Mouse (Mus musculus): ENCODE results near the gene Fbxo3. TPM values are rescaled to one million over a fixed set of nuclear protein-coding genes. Genes with fewer than 3 reads are reported as not detected.

Fbxo3 gene
- total and polyA plus RNA-seq, 2 experiments = 32.5 to 95.9 TPM

DNA sequence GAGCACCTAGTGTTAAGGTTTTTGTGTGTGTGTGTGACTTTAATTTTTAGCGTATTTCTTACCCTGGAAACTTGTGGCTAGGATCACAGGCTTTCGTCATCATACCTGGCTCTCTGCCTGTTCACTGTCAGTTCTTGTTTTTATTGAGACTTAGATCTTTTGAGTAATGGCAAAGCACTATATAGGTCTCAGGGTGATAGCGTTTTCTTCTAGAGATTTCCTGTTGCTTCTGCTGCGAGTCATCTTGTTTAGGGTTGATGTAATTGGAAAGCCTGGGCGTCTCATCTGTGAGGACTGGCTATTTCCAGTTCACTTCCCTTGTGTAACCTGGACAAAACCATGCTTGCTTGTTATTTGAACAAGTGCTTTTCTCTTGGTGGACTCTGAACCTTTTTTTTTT, 14.1 kb downstream of the Fbxo3 start:
- Histone ChIP-seq H3K4me3 (ENCODE audit: insufficient read depth, low read depth, low read length) (no peak overlapping the region), H3K79me2 (ENCODE audit: control insufficient read depth, insufficient read depth, low read length) (peaks cover 5% of the 10 kb centered on the region; the same call in 1 of the 2 replicates), H3K27me3 (ENCODE audit: control insufficient read depth, insufficient read depth, low read length) (no peaks in the 10 kb centered on the region), H3K27ac (replicated peaks; ENCODE audit: insufficient read depth, low read depth, low read length) (peak overlapping the region; percentile 7; the same call in 1 of the 2 replicates), H3K9ac (ENCODE audit: low read depth, low read length) (no peak overlapping the region; the same call in 1 of the 2 replicates), H3K36me3 (ENCODE audit: control insufficient read depth, insufficient read depth, low read length) (peaks cover 40% of the 10 kb centered on the region), H3K4me1 (ENCODE audit: control insufficient read depth, insufficient read depth, low read length) (peaks cover 17% of the 10 kb centered on the region; the same call in 1 of the 2 replicates)
- no peak for TF ChIP-seq POLR2A (IDR thresholded peaks at IDR 0.05; ENCODE audit: extremely low read depth, insufficient read depth, low read length)
- TF ChIP-seq CTCF (IDR thresholded peaks at IDR 0.05; ENCODE audit: low read depth, low read length) = no peak
- DNase-seq (ENCODE audit: extremely low read depth, low read depth, low spot score) = peak; percentile 85
- 7% methylated on average over 5 of the region's 5 CpGs for WGBS

DNA sequence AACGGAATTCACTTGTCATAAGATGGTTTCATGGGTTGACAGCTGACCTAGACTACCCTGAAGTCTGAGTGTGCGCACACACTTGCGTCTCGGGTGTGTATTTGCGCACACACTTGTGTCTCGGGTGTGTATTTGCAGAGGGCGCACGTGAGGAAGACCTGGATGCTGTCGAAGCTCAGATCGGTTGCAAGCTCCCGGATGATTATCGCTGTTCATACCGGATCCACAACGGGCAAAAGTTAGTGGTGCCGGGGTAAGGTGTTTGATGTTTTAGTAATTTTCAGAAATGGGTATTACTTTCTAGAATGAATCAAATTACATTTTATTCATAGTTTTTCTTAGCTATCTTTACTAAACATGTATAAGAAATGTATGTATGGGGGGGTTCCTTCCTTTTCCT, 15.2 kb downstream of the Fbxo3 start:
- H3K4me3 ChIP-seq (ENCODE audit: insufficient read depth, low read depth, low read length) = no peak overlapping the region
- H3K27me3 ChIP-seq (ENCODE audit: control insufficient read depth, insufficient read depth, low read length) = no peaks in the 10 kb centered on the region
- TF ChIP-seq CTCF (IDR thresholded peaks at IDR 0.05; ENCODE audit: low read depth, low read length) (no peak), POLR2A (IDR thresholded peaks at IDR 0.05; ENCODE audit: extremely low read depth, insufficient read depth, low read length) (no peak)
- peaks cover 17% of the 10 kb centered on the region; the same call in 1 of the 2 replicates for H3K4me1 ChIP-seq (ENCODE audit: control insufficient read depth, insufficient read depth, low read length)
- no peak overlapping the region for H3K9ac ChIP-seq (ENCODE audit: low read depth, low read length)
- peaks cover 5% of the 10 kb centered on the region; the same call in 1 of the 2 replicates for H3K79me2 ChIP-seq (ENCODE audit: control insufficient read depth, insufficient read depth, low read length)
- 91% methylated on average over 15 of the region's 15 CpGs for WGBS
- H3K27ac ChIP-seq (replicated peaks; ENCODE audit: insufficient read depth, low read depth, low read length) = no peak overlapping the region
- DNase-seq (ENCODE audit: extremely low read depth, low read depth, low spot score) = no peak
- peaks cover 36% of the 10 kb centered on the region for H3K36me3 ChIP-seq (ENCODE audit: control insufficient read depth, insufficient read depth, low read length)

DNA sequence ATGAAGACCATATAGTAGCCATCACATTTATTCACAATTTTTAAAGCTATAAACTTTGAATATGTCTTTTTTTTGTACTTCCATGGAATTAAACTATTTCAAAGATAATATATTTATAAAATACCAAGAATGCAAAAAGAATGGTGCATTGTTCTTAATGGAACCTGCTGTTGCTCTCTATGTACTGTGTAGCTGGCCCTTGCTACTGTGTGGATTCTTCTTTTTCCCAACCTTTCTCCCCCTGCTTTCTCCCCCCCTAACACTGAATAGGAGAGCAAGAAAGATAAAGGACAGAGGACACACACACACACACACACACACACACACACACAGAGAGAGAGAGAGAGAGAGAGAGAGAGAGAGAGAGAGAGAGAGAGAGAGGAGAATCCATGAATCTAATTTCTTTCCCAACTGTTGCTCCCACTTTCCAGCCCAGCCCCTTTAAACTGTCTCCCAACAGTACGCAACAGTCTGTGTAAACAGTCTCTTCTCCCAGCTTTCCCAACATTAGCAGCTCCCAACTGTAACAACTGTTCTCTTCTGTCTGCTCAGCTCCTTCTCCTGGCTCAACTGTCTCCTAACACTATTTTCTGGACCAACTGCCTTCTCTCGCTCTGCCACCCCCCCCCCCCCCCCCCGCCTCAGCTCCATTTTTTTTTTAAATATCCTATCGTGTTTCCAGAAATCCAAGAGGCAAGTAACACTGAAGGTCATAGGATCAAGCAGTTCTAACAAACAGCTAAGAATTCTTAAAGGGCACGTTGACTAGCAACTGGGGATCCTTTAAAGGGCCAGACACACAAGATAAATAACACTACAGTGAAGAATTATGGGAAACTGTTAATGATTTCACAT, 16.3 kb downstream of the Fbxo3 start:
- peaks cover 41% of the 10 kb centered on the region for H3K36me3 ChIP-seq (ENCODE audit: control insufficient read depth, insufficient read depth, low read length)
- peak; percentile 55 for DNase-seq (ENCODE audit: extremely low read depth, low read depth, low spot score)
- no peaks in the 10 kb centered on the region for H3K27me3 ChIP-seq (ENCODE audit: control insufficient read depth, insufficient read depth, low read length)
- peaks cover 8% of the 10 kb centered on the region; the same call in 1 of the 2 replicates for H3K79me2 ChIP-seq (ENCODE audit: control insufficient read depth, insufficient read depth, low read length)
- H3K9ac ChIP-seq (ENCODE audit: low read depth, low read length) = no peak overlapping the region
- peaks cover 17% of the 10 kb centered on the region; the same call in 1 of the 2 replicates for H3K4me1 ChIP-seq (ENCODE audit: control insufficient read depth, insufficient read depth, low read length)
- 20% methylated on average over 5 of the region's 5 CpGs for WGBS
- no peak overlapping the region for H3K4me3 ChIP-seq (ENCODE audit: insufficient read depth, low read depth, low read length)
- TF ChIP-seq POLR2A (IDR thresholded peaks at IDR 0.05; ENCODE audit: extremely low read depth, insufficient read depth, low read length) (no peak), CTCF (IDR thresholded peaks at IDR 0.05; ENCODE audit: low read depth, low read length) (no peak)
- 0 out of 2 replicates have a peak overlapping the region, but pooled peaks have one; percentile 29 for H3K27ac ChIP-seq (replicated peaks; ENCODE audit: insufficient read depth, low read depth, low read length)

DNA sequence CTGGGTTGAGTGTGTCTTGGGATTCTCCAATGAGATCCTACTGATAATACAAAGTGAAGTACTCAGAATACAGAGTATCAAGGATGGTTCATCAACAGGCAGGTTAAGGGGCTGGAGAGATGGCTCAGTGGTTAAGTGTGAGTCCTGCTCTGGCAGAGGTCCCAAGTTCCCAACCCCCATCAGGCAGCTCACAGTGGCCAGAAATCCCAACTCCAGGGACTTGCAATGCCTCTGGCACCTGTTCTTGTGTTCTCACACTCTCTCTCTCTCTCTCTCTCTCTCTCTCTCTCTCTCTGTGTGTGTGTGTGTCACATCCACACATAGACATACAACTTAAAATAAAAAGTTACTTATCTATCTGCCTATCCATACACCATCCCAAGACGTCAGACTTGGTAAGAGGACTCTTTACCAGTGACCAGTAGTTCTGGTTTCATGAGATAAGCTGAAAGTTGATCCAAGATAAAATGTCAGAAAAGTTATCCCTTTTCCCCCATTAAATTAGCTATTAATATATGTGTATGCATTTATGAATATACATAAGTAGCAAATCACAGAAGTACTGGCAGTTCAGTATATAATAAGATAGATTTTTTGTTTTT, 17.1 kb downstream of the Fbxo3 start:
- Histone ChIP-seq H3K9ac (ENCODE audit: low read depth, low read length) (no peak overlapping the region), H3K27ac (replicated peaks; ENCODE audit: insufficient read depth, low read depth, low read length) (no peak overlapping the region), H3K36me3 (ENCODE audit: control insufficient read depth, insufficient read depth, low read length) (peaks cover 43% of the 10 kb centered on the region), H3K79me2 (ENCODE audit: control insufficient read depth, insufficient read depth, low read length) (peaks cover 8% of the 10 kb centered on the region; the same call in 1 of the 2 replicates), H3K27me3 (ENCODE audit: control insufficient read depth, insufficient read depth, low read length) (no peaks in the 10 kb centered on the region), H3K4me1 (ENCODE audit: control insufficient read depth, insufficient read depth, low read length) (peaks cover 16% of the 10 kb centered on the region; the same call in 1 of the 2 replicates), H3K4me3 (ENCODE audit: insufficient read depth, low read depth, low read length) (no peak overlapping the region)
- peak; percentile 48 for DNase-seq (ENCODE audit: extremely low read depth, low read depth, low spot score)
- 68% methylated on average over 1 of the region's 1 CpGs for WGBS
- TF ChIP-seq POLR2A (IDR thresholded peaks at IDR 0.05; ENCODE audit: extremely low read depth, insufficient read depth, low read length) (no peak), CTCF (IDR thresholded peaks at IDR 0.05; ENCODE audit: low read depth, low read length) (no peak)

DNA sequence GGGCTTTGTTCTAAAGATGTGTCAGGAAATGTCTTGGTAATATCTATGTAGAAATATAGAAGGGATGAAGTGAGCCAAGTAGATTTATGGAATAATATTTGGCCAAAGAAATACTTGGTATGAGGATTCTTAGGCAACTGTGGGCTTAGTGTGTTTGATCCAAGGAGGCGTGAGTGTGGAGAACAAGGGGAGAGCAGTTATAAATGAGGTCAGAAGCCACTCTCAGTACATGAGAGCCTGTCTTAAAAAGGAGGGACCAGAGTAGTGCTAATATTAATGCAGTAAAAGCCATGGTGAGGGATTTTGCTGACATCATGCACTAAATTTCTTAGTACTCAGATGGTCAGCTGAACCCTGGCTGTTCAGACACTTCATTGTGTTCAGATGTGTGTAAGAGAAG, 30.9 kb downstream of the Fbxo3 start:
- Histone ChIP-seq H3K27ac (replicated peaks; ENCODE audit: insufficient read depth, low read depth, low read length) (no peak overlapping the region), H3K36me3 (ENCODE audit: control insufficient read depth, insufficient read depth, low read length) (peaks cover 52% of the 10 kb centered on the region), H3K79me2 (ENCODE audit: control insufficient read depth, insufficient read depth, low read length) (no peaks in the 10 kb centered on the region), H3K27me3 (ENCODE audit: control insufficient read depth, insufficient read depth, low read length) (no peaks in the 10 kb centered on the region), H3K4me3 (ENCODE audit: insufficient read depth, low read depth, low read length) (no peak overlapping the region), H3K4me1 (ENCODE audit: control insufficient read depth, insufficient read depth, low read length) (no peaks in the 10 kb centered on the region), H3K9ac (ENCODE audit: low read depth, low read length) (no peak overlapping the region)
- WGBS = 87% methylated on average over 1 of the region's 1 CpGs
- no peak for TF ChIP-seq CTCF (IDR thresholded peaks at IDR 0.05; ENCODE audit: low read depth, low read length)
- TF ChIP-seq POLR2A (IDR thresholded peaks at IDR 0.05; ENCODE audit: extremely low read depth, insufficient read depth, low read length) = no peak
- DNase-seq (ENCODE audit: extremely low read depth, low read depth, low spot score) = no peak

Measured in liver, adult 2 months (tissue).